Mouse (Mus musculus) forebrain, postnatal 0 days (tissue): ENCODE measurements around the gene Ppfia4. TPM values are rescaled to one million over a fixed set of nuclear protein-coding genes. Genes with fewer than 3 reads are reported as not detected.

Source experiments
- ATAC-seq: fragments of 200-750 bp; cut with Nextera tagmentation; 2 replicates; pipeline ENCODE4 v1.8.0; 2017; ENCODE audit warnings: mild to moderate bottlenecking, moderate library complexity
- DNase-seq: peaks from one replicate; pipeline ENCODE4 v3.0.0-alpha.2; 2015
- H3K27ac ChIP-seq: fragments of 300-500 bp; sonication (generic); 2 replicates; pipeline ENCODE4 v1.5.1; 2014; ENCODE audit warnings: low read depth, mild to moderate bottlenecking, antibody characterized with exemption, low read length, moderate library complexity, mixed read lengths
- H3K27me3 ChIP-seq: fragments of 300-500 bp; sonication (generic); 2 replicates; pipeline ENCODE4 v1.6.1; 2014; ENCODE audit warnings: mild to moderate bottlenecking, low read length, mixed read lengths; ENCODE audit not compliant: insufficient read depth
- H3K36me3 ChIP-seq: fragments of 300-500 bp; sonication (generic); 2 replicates; pipeline ENCODE4 v1.6.1; 2014; ENCODE audit warnings: mild to moderate bottlenecking, moderate library complexity; ENCODE audit not compliant: insufficient read depth
- H3K4me1 ChIP-seq: fragments of 300-500 bp; sonication (generic); 2 replicates; pipeline ENCODE4 v1.6.1; 2014; ENCODE audit warnings: antibody characterized with exemption; ENCODE audit not compliant: insufficient read depth
- H3K4me2 ChIP-seq: fragments of 300-500 bp; sonication (generic); 2 replicates; pipeline ENCODE4 v1.6.1; 2014; ENCODE audit warnings: low read depth, mild to moderate bottlenecking, moderate library complexity
- H3K4me3 ChIP-seq: fragments of 300-500 bp; sonication (generic); 2 replicates; pipeline ENCODE4 v1.5.1; 2014; ENCODE audit warnings: low read depth, low read length, mixed read lengths
- H3K9ac ChIP-seq: fragments of 300-500 bp; sonication (generic); 2 replicates; pipeline ENCODE4 v1.6.1; 2014; ENCODE audit warnings: mild to moderate bottlenecking
- H3K9me3 ChIP-seq: fragments of 300-500 bp; sonication (generic); 2 replicates; pipeline ENCODE4 v1.6.1; 2016; ENCODE audit warnings: low read length
- CTCF ChIP-seq: sonication (generic); IDR thresholded peaks from 2 replicates; pipeline ENCODE4 v1.5.1; 2016; ENCODE audit warnings: antibody characterized with exemption, control low read depth, low read depth
- WGBS: fragments of 180-500 bp; shearing (Covaris S2); extraction: QIAGEN DNeasy Blood & Tissue Kit; methylation state at CpG from one replicate; pipeline ENCODE4 v1.1.7; 2014; 5-methylcytosine and 5-hydroxymethylcytosine counted together
- polyA plus RNA-seq: library from polyadenylated mRNA; unstranded; fragments of >200 nt; fragmentation: Nextera tagmentation; extraction: Ambion mirVana; gene quantifications from 2 replicates; pipeline ENCODE4 v1.2.1, GENCODE M21; 2015
- total RNA-seq: library from RNA; depleted of rRNA; stranded (reverse); fragments of >200 nt; gene quantifications from 2 replicates; pipeline ENCODE4 v1.2.3, GENCODE M21; 2014

The Ppfia4 gene
- total and polyA plus RNA-seq, 2 experiments from 2014 or later, result 17.5 to 31.9 TPM

DNA sequence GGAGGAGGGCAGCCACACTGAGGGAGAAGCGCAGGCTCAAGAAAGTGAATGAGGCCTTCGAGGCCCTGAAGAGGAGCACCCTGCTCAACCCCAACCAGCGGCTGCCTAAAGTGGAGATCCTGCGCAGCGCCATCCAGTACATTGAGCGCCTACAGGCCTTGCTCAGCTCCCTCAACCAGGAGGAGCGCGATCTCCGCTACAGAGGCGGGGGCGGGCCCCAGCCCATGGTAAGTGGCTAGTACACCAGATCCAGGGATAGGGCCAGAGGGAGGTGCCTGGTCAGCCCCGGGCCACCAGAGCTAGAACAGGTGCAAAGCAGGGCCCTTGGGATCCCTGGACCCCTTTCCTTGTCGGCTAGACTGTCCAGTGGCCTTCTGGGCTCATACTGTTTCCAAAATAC lies 42.4 kb downstream of the Ppfia4 start:
- Histone ChIP-seq H3K27me3 (no peaks in the 10 kb centered on the region), H3K9ac (no peak overlapping the region), H3K36me3 (no peaks in the 10 kb centered on the region), H3K4me3 (no peak overlapping the region), H3K27ac (no peak overlapping the region), H3K9me3 (no peaks in the 10 kb centered on the region), H3K4me1 (no peaks in the 10 kb centered on the region), H3K4me2 (no peak overlapping the region)
- DNase-seq (no peak), ATAC-seq (no peak)
- 92% methylated on average over 13 of the region's 13 CpGs for WGBS
- no peak for TF ChIP-seq CTCF

DNA sequence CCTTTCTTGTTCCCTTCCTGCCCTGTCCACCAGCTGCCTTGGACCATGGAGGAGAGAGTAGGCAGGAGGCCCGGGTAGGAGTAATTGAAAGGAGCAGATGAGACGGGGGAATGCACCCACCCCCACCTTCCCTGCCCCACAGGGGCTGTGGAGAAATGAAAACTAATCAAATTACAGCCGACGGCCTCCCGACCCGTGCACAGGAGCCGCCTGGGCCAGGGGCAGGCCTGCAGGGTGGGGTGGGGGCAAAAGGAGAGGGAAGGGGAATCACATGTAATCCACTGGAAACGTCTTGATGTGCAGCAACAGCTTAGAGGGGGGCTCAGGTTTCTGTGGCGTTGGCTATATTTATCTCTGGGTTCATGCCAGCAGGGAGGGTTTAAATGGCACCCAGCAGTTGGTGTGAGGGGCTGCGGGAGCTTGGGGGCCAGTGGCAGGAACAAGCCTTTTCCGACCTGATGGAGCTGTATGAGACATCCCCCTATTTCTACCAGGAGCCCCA lies 43.1 kb downstream of the Ppfia4 start, which contains the start of gene Myog:
Myog (plus strand) TSS at position 392 of the 502 bp plus-strand sequence.
- WGBS, result 53% methylated on average over 11 of the region's 11 CpGs
- Histone ChIP-seq H3K4me2 (no peak within 1 kb of the TSS), H3K36me3 (no peaks in the 10 kb centered on the region), H3K27me3 (no peaks in the 10 kb centered on the region), H3K9ac (no peak within 1 kb of the TSS), H3K4me3 (no peak within 1 kb of the TSS), H3K27ac (no peak within 1 kb of the TSS), H3K9me3 (no peaks in the 10 kb centered on the region), H3K4me1 (no peaks in the 10 kb centered on the region)
- DNase-seq (no peak), ATAC-seq (no peak)
- TF ChIP-seq CTCF, result no peak

DNA sequence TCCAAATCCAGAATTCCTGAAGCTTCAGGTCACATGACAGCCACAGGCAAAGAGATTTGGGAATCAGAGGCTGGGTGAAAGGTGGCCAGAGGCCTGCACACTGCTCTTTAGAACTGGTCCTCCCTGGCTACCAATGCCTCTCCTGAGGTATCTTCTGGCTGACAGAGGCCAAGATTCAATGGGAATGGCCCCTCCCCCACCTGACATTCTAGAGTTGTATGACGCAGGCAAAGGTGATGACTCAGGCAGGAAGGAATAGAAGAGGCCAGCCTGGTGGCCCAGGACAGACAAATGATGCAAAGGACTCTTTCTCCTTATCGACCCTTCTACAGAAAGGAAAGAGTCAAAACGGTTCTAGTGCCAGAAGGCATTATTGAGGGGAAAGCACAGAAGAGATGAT lies 44.5 kb downstream of the Ppfia4 start:
- Histone ChIP-seq H3K4me3 (no peak overlapping the region), H3K27me3 (no peaks in the 10 kb centered on the region), H3K9ac (no peak overlapping the region), H3K27ac (no peak overlapping the region), H3K36me3 (no peaks in the 10 kb centered on the region), H3K9me3 (no peaks in the 10 kb centered on the region), H3K4me1 (no peaks in the 10 kb centered on the region), H3K4me2 (no peak overlapping the region)
- WGBS, result 81% methylated on average over 3 of the region's 3 CpGs
- TF ChIP-seq CTCF, result no peak
- no peak for DNase-seq
- no peak for ATAC-seq

DNA sequence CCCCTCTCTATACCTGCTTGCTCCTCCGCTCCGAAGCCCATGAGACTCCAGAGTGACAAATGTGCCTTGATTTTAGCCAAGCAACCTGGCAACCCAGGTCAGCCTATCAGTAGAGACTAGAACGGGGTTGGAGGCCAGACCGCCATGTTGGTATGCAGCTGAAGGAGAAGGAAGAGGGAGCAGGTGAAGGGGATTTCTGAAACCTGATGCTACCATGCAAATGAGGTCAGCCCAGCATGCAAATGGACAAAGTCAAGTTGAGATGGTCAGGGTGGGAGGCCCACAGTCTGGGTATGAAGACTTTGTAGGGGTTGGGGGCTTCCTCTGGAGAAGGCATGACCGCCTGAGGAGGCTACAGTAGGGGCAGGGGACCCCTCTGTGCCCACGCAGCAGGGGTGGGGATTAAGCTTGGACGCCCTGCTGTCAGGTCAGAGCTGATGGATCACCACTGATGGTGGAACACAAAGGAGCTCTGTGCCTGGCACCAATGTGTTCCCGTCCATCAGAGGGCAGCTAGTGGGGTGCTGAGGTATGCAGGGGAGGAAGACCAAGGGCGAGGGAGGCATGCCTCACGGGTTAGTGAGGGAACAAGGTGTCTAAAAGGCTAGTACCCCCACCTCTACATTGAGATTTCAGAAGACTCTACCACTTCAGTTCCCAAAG lies 47.1 kb downstream of the Ppfia4 start:
- Histone ChIP-seq H3K4me2 (no peak overlapping the region), H3K4me1 (no peaks in the 10 kb centered on the region), H3K27ac (no peak overlapping the region), H3K27me3 (no peaks in the 10 kb centered on the region), H3K36me3 (no peaks in the 10 kb centered on the region), H3K9ac (no peak overlapping the region), H3K9me3 (no peaks in the 10 kb centered on the region), H3K4me3 (no peak overlapping the region)
- DNase-seq (no peak), ATAC-seq (no peak)
- no peak for TF ChIP-seq CTCF
- WGBS, result 54% methylated on average over 10 of the region's 10 CpGs

DNA sequence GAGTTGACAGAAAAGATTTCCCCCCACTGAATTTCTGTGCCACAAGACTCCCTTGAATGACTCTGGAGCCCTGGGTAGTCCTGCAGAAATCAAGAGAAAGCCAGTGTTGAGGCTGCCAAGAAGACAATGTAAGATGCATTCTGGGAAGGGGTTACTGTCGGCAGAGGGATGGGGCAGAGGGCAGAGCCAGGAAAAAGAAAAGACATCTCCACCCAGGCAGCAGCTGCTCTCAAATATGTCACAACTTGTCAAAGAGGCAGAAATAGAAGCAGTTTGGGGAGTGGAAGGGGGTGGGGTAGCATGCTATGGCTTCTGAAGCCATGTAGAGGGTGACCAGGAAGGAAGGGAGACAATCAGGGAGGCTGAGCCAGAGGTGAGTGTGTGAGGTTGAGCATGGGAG lies 49.6 kb downstream of the Ppfia4 start:
- Histone ChIP-seq H3K27me3 (no peaks in the 10 kb centered on the region), H3K9ac (no peak overlapping the region), H3K4me1 (no peaks in the 10 kb centered on the region), H3K36me3 (no peaks in the 10 kb centered on the region), H3K9me3 (no peaks in the 10 kb centered on the region), H3K27ac (no peak overlapping the region), H3K4me2 (no peak overlapping the region), H3K4me3 (no peak overlapping the region)
- ATAC-seq (no peak; the same call in 1 of the 2 replicates), DNase-seq (no peak)
- WGBS, result 46% methylated on average over 1 of the region's 1 CpGs
- TF ChIP-seq CTCF, result no peak

DNA sequence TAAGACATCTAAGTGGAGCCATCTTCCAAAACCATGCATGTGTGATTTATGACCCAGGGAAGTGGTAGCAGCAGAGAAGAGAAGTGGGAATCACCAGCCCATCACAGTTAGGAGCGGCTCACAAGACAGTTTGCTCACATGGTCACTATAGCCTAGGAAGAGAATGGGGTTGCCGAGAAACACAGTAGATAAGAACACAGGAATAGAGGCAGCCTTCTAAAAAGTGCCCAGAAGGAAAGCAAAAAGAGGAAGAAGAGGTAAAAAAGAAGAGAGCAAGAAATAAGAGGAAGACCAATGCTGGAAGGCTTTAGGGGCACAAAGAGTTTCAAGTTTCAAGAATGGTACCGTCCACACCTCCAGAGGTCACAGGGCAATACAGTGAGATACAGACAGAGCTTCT lies 50.4 kb downstream of the Ppfia4 start:
- H3K27me3 ChIP-seq, result no peaks in the 10 kb centered on the region
- no peak overlapping the region for H3K4me2 ChIP-seq
- no peak for TF ChIP-seq CTCF
- DNase-seq (no peak), ATAC-seq (no peak)
- no peaks in the 10 kb centered on the region for H3K36me3 ChIP-seq
- H3K9me3 ChIP-seq, result no peaks in the 10 kb centered on the region
- no peak overlapping the region for H3K27ac ChIP-seq
- no peak overlapping the region for H3K9ac ChIP-seq
- WGBS, result 83% methylated on average over 3 of the region's 3 CpGs
- H3K4me3 ChIP-seq, result no peak overlapping the region
- no peaks in the 10 kb centered on the region for H3K4me1 ChIP-seq

DNA sequence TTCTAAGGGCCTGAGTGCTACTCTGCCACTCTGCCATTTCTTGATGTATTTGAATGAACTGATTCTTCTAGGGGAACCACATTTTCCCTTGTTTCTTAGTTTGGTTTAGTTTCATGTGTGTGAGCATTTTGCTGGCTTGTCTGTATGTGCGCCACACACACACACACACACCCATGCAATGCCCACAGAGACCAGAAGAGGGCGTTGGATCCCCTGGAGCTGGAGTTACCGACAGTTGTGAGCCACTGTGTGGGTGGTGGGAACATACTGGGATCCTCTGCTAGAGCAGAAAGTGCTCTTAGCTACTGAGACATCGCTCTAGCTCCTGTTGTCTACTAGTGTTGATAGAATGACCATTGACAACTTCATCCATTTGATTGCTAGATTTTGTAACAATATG lies 51.2 kb downstream of the Ppfia4 start:
- no peaks in the 10 kb centered on the region for H3K4me1 ChIP-seq
- no peak overlapping the region for H3K4me2 ChIP-seq
- no peaks in the 10 kb centered on the region for H3K9me3 ChIP-seq
- no peak for DNase-seq
- no peak overlapping the region for H3K9ac ChIP-seq
- no peak overlapping the region for H3K4me3 ChIP-seq
- H3K27ac ChIP-seq, result no peak overlapping the region
- 73% methylated on average over 4 of the region's 4 CpGs for WGBS
- no peak; the same call in 1 of the 2 replicates for TF ChIP-seq CTCF
- no peak for ATAC-seq
- H3K36me3 ChIP-seq, result no peaks in the 10 kb centered on the region
- no peaks in the 10 kb centered on the region for H3K27me3 ChIP-seq
